Mouse (Mus musculus) thymus, postnatal 25 days (tissue): ENCODE measurements around the gene Tapbpl.
A peak's percentile ranks its signal among the peaks of the same experiment; 100 is the strongest.

Source experiments
- DNase-seq: peaks from one replicate; pipeline ENCODE4 v3.0.0; 2022

Gene Tapbpl

DNA sequence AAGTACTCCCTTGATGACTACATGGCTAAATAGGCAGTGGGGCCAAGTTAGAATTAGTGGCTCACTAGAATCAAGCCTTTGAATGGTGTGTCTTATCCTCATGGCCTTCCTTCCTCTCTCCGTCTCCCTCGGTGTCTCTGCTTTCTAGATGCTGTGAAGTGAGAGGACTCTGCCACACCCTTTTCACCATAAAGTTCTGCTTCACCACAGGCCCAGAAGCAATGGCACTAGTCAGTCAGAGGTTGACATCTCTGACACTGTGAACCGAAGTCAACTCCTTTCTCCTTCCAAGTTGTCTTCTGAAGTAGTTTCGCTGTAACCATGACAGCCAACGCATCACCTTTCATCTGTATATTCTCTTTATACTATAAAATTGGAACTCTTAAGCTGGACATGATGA is 7.9 kb upstream of the Tapbpl start:
- no peak for DNase-seq

DNA sequence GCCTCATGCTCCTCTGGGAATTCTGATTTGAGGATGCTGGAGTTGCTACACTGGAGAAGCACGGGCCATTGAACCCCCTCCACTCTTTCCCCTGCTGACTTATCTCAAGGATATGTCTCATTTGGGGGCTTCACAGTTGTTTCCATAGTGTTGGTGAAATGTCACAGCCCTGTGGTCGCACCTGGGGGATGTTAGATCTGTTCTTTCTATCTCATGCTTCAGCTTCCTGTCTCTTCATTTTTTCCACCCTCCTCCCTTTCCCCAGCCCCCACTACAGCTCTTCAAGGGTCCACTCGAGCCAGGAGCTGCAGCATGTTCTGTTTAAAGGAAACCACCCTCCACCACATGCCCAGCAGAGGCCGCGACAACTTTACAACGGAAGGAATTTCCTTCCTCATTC is 6.7 kb upstream of the Tapbpl start:
- peak; percentile 83 for DNase-seq

DNA sequence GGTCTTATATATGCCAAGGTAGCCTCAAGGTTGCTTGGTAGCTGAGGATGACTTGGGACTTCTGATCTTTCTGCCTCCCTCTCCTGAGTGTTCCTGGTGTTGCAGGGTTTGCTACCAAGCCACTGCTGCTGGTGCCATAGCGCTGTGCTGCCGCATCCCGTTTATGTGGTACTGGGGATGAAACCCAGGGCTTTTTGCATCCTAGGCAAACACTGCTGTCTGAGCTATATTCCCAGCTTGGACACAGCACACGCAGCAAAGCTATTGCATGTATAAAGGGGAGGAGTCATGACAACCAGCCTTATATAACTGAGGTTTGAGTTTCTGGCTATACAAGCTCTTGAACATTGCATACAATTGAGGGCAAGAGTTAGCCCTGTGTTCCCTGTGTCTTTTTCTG is 5.8 kb upstream of the Tapbpl start:
- DNase-seq = peak; percentile 71

DNA sequence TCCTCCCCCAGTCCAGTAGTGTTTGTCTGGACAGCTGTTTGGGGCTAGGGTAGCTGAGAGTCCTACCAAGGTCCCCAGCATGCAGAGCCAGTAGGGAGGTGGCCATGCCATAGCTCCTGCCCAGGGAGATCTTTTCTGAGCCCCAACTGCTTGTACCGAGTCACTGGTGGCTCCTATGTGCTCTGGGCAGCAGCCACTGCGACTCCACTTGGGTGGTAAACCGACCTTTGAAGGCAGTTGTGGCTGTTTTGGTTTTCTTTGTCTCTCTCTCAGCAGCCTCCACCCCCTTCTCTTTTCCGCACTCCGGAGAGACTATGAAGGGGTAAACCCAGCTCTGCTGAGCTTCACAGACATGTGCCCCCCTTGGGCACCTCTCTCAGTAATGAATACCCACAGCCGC is 5.1 kb upstream of the Tapbpl start, which contains the start of gene Cd27:
Cd27 (minus strand) TSS at position 229 of the 400 bp plus-strand sequence.
- peak; percentile 88 for DNase-seq

DNA sequence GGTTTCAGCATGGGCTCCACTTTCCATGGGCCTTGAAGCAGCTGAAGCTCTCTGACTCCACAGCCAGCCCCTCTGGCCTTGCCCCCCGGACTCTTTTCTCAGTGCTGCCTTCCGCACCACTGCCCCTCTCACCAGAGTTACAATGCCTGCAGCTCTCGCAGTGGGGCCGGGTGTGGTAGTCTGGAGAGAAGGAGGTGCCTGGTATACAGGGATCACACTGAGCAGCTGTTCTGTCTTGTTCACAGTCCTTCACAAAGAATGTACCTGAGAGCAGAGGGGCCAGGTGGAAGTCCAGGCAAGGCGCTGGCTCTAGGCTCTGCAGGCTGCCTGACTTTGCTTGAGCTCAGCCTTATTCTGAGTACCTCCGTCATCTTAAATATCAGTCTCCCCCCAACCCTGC is 4.7 kb upstream of the Tapbpl start:
- DNase-seq = peak; percentile 70

DNA sequence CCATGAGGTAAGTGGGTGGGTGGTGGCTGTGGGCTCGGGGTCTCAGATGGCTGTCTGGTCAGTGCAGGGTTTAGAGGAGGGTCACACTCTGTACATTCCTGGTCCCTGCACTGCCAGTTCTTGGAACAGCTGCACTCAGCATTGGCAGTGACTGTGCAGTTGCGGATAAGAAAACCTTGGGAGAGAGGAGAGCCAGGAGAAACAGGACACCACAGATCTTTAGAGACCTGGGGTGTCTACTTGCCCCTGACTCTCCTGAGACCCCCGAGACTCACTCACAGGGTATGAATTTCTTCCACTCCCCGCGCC is 2.8 kb upstream of the Tapbpl start:
- no peak for DNase-seq

DNA sequence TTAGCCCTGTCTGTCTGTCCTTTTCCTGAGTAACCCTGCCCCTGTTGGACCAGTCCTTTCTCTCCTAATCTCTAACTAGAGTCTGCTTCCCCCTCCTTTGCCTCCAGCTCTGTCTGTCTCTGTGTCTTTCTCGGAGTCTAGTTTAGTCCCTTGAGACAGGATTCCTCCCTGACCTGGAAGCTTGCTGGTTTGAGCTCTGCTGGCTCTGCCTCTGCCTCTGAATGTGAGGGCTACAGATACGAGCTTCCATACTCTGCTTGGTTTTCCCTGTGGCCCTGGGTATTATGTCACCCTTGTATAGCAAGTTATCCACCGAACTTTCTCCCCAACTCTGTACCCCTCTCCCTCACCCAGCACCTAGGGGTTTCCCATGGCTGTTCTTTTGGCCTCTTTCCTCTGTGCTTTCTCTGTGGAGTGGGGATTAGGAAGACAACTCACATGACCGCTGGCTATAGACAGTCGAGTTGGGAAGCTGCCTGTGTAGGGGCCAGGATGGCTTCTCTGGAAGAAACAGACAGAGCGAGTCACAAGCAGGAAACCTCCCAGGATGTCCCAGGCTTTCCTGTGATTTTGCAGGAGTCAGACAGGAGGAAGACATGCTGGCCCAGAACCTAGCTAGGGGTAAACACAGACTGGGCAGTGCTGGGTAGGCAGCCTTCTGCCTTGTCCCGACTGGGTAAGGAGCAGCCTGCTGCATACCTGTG is 2.3 kb upstream of the Tapbpl start:
- peak; percentile 35 for DNase-seq

DNA sequence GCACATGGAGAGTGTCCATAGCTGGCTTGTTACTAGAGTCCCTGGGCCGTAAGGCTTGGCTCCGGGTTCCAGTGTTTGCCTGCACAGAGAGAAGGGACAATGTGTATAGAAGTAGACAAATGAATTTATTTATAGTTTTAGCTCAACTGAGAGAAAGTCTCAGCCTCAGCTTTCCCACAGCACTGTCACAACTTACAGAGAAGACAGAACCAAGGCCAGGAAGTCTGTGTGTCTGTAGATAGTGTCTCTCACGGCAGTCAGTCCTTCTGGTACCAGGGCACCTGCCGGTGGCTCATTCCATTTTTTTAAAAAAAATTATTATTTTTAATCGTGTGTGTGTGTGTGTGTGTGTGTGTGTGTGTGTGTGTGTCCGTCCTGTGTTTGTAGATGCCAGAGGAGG is 856 bp upstream of the Tapbpl start:
- peak; percentile 35 for DNase-seq

DNA sequence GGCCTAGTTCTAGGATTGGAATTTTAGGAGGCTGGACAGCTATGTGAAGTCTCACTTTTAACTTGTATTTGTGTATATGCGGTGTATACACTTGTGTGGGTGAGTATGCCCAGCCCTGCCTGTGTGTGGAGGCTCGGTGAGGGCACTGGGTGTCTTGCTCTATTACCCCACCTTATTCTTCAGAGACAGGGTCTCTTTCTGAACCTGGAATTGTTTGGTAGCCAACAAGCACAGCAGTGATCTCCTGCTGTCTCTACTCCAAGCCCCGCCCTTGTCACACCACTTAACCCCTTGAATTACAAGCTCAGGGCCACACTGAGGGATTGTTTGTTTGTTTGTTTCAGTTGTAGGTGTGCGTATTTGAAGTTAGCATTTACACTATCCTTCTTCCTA is 381 bp upstream of the Tapbpl start:
- no peak for DNase-seq

DNA sequence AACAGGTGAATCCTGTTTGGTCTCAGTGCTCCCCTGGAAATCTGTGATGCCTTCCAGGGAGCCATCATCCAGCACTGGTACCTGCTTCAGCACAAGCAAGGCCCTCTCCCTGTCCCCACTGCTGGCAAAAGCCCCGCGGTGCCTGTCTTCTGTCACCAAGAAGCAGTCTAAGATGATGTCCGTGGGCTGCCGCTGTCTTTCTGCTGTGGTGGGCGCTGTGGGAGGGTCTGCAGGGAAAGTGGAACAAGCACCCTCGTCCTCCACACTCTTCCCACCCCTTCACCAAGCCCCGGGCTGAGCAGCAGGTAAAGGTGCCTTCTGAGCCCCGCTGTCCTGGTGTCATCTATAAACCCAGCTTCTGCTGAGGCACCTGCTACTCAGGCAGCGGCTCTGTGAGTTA is 1.1 kb downstream of the Tapbpl start:
- DNase-seq = peak; percentile 49

DNA sequence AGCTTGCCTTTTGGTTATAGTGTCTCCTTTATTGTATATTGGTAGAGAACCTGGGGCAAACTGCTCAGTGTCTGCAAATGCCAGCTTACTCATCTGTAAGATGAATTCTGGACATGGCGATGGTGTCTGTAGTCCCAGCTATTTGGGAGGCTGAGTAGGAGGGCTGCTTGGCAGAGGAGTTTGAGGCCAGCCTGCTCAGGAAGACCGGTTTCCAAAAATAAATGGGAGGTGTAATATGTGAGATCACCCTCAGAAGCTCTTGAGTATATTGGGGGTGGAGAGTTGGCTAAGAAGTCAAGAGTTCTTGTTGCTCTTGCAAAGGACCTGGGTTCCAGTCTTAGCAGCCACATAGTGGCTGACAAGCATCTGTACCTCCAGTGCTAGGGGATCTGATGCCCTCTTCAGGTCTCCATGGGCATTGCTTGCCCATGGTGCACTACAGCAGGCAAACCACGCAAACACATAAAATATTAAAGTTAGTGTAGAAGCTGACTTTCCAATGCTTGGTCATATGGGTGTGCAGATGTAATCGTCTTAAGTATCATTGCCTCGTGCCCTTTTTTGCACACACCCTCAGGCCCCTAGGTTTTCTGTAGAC is 6.0 kb downstream of the Tapbpl start:
- DNase-seq = peak; percentile 73

DNA sequence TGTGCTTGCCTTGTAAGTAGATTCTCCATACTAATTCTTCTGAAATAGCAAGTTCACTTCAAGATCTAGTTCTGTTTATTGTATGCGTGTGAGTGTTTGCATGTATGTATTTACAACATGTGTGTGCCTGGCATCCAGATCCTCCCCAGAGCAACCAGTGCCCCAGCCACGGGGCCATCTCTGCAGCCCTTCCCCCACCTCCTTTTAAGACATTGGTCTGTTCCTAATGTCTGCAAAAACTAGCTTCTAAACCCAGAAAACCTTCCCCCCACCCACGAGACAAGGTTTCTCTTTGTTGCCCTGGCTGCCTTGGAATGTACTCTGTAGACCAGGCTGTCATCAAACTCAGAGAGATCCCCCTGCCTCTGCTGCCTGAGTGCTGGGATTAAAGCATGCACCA is 9.1 kb downstream of the Tapbpl start:
- no peak for DNase-seq

DNA sequence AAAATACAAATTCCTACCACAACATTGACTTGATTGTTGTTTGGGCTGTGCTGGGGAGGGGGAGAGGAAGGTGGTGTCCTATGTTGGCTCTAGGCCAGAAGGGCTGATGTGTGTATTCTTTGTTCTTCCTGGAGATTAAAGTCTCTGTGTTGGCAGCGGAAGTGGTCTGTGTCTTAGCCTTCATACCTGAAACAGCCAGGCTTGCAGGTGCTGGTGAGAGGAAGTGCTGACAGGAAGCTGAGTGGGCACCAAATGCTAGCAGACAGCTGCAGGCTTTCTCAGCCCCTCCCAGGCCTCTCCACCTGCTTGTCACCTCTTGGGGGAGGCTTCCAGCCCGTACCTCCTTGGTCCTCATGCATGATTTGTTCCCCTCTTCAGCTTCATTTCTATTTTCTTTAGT is 9.5 kb downstream of the Tapbpl start:
- DNase-seq = peak; percentile 90

DNA sequence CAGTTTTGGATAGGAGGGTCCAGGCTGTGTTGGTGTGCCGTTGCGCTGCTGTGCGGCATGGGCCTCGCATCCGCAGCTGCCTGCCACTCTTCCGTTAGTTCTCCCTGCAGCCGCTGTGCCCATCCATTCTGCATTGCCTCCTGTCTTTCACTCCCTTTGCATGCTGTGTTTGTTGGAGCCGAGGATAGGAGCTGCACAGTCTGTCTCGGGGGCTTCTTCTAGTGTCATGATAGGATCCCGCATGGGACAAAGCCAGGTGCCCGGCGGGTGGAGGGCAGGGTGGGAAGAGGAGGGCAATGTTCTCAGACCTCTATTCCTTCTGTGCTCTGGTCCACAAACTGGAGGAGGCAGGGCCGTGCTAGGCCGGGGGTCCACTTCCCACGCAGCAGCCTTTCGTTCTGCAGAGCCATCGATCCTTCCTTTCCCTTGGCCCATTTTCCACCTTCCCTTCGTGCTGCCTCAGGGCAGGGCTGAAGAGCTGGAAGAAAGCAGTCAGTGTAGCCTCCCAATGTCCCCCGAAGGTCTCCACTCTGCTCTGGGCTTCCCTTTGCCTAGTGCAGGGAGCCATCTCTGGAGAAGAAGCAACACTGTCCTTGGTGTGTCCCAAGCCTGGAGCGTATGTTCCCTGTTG is 10.4 kb downstream of the Tapbpl start:
- peak; percentile 49 for DNase-seq

DNA sequence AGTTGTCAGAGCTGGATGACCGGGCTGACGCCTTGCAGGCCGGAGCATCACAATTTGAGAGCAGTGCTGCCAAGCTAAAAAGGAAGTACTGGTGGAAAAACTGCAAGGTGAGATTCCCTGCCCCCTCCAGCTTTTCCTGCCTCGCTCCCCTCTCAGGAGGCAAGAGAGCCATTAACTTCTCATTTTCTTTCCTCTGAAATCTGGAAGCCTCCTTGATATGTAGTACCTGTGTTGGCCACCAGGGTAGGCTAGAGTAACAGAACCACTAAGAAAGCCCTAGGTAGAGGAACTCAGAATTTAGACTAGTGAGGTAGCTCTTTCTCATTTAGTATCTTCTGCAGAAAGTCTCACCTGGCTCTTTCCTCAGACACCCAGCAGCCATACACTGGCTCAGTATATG is 12.7 kb downstream of the Tapbpl start:
- peak; percentile 86 for DNase-seq

DNA sequence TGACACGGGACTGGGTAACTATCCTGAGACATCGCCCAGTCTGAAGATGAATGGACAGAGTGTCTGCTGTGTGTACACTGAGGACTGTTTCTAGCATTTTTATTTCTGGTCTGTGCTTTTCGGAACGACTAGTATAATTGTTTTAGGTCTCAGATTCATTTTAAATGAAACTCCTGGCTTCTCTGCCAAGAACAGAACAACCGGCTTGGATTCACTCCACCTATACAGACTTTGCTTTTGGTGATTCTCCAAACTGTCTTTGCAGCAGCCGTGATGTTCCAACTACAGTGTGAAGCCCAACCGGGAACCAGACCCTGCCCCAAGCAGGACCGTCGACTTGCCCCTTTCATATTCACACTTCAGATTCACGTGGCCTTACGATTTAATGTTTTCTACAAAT is 13.8 kb downstream of the Tapbpl start:
- no peak for DNase-seq

DNA sequence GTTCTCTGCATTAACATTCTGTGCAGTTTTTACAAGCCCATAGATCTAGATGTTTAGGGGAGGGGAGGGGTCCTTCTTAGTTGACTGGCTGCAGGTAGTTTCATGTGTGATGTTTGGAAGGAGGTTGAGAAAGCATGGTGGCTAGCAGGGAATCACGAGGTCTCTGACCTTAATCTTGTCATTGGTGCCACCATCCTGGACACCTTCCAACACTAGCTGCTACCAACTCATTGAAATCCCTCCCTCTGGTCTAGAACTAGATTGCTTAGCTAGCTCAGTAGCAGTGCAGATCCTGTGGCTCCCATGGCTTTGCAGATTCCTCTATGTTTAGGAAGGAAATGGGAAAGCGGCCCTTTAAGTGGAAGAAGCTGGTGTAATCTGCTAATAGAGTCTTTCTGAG is 14.8 kb downstream of the Tapbpl start:
- peak; percentile 23 for DNase-seq

DNA sequence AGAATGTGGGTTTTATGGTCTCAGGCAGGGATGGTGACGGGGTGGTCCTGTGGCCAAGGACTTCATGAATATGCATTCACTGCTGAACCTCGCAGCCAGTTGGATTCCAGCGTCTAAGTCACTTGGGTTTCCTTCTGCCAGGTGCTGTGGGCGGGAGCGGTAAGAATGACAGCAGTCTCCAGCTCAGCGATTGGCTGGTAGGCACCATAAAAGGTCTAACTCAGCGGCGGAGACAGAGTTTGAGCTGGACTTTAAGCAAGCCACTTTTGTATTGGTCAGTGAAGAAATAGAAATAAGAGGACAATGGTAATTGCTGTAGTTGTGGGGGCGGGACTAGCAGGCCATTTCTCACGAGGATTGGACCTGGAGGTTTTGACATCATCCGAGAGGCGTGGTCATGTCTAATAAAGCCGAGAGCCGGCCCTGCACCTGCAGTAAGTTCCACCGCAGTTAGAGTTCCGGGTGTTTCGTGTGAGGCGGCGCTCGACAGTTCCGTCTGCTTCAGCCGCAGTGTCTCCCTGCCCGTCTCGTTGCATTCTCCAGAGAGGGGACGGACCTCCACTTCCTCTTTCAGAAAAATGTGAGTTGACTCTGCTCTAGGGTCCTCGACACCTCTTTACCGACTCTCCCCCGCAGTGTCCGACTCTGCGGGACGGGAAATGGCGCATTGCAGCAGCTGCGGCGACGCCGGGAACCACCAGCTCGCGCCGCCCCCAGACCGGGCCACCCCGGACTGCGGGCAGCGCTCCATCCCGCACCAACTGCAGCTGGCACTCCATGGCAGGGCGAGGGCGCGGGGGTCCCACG is 16.3 kb downstream of the Tapbpl start, which contains the start of gene Vamp1:
Vamp1 (plus strand) TSS at position 404 of the 807 bp plus-strand sequence.
- DNase-seq = peak; percentile 93

DNA sequence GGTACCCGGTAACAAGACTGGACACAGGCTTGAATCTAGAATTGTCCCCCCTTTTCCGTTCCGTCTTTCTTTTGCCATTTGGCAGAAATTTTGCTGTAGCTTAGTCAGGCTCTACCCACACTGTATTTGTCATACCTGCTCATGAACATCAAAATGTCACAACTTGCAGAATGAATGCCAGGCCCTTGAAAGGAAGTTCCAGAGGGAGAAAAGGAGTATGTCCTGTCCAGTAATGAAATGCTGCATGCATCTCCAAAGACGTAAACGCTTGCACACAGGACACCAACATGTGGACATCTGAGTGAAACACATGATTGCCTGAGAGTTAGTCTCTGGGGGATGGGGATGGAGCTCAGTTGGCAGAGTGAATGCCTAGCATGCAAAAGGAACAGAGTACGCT is 17.9 kb downstream of the Tapbpl start:
- DNase-seq = no peak

DNA sequence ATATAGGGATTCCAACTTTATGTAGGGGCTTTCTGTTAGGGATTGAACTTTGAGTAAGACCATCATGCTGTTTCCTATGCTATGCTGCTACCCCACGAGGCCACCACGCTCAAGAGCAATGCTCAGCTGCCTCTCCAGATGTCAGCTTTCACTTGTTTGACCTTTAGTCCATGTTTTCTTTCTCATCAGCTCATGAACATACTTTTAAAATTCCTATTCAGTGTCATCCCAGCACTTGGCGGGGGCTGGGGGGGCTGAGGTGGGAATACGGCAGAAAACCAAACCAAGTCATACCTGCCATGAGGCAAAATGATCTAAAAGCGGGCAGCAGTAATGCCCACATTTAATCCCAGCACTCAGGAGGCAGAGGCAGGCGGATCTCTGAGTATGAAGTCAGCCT is 18.5 kb downstream of the Tapbpl start:
- no peak for DNase-seq

DNA sequence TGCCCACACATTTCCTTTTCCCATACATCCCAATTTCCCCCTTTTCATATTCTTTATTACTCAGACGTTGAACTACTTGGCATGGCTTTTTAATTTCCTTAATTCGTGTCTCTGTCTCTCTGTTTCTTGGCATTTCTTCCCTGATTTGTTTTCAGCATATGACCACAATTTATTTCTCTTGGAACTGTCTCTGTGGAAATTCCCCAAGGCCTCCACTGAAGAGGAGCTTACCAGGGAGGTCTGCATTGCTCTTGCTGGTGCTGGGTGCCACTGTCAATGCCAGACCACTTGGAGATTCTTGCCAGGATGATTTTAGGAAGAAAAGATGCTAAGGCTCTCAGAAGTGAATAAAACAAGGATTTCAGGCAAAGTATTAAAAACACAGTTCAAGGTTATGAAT is 19.0 kb downstream of the Tapbpl start:
- no peak for DNase-seq

DNA sequence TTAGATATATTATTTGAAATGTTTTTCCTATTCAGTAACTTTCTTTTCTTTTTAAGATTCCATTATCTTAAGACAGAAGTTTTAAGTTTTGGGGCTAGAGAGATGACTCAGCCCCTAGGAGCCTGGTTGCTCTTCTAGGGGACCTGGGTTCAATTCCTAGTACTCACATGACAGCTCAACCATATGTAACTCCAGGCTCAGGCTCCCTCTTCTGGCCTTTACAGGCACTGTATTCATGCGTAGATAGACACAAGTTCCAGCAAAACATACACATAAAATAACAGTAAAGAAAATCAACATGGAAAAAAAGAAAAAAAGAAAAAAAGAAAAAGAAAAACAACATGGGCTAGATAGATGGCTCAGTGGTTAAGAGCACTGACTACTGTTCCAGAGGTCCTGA is 21.2 kb downstream of the Tapbpl start:
- no peak for DNase-seq

DNA sequence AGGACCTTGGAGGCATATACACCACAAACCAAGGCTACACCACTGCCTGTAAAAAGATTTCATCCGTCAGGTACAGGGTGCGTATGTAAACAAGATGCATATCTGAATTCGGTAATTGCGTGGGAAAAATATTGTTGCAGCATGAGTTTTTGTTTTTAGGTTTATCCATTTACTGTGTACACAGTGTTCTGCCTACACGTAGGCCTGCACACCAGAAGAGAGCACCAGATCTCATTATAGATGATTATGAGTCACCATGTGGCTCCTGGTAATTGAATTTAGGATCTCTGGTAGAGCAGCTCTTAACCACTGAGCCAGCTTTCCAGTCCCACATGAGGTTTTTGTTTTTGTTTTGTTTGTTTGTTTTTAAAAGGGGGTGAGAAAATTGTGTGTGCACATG is 34.5 kb downstream of the Tapbpl start:
- DNase-seq = no peak

DNA sequence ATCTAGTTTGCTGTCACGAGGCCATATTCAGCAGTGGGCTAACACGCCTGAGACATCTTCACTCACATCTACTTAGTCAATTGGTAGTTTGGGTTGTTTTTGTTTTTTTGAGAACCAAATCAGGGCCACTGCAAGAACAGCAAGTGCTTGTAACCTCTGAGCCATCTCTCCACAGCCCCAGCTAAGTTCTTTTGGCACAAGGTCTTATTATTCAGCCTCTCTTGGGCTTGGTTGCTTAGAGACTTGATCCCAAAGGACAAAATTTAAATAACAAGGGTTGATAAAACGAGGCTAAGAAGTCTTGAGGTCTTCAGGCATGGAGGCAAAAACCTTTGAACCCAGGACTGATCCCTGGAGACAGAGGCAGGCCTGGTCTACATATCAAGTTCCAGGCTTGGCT is 35.4 kb downstream of the Tapbpl start:
- DNase-seq = no peak
